Mouse (Mus musculus) adrenal gland (tissue): Measurements from ENCODE around the gene Wnt10a.
"Not testable (repeated sequence)": the region's sequence is repeated elsewhere in the genome, so short reads cannot be mapped to it uniquely, and the experiment has no call there.

ENCODE experiments used
- intact Hi-C: fragments of 180-260 bp; cut with DNase I; formaldehyde crosslinking; loops from one replicate; pipeline ENCODE4 v1.15.1; 2025

Gene Wnt10a

DNA sequence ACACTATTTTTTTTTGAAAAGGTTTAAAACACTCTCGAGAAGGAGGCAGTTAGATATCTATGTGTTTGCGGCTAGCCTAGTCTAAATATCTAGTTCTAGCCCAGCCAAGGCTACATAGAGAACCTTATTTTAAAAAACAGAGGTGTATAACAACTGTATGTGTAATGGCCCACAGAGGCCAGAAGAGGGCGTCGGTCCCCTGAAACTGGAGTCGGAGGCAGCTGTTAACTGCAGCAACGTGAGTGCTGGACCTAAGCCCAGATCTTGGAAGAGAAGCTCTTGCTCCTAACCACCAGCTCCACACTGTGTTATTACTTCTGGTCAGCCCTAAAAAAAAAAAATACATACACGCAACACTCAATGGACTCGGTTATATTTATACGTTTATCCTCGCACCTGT is 17.7 kb downstream of the Wnt10a start:
- intact Hi-C loops = loop anchor here (2.0 to 5.0 kb wide), 2 partner anchors 22 to 37 kb away; partner anchors contain the start of gene Wnt6

DNA sequence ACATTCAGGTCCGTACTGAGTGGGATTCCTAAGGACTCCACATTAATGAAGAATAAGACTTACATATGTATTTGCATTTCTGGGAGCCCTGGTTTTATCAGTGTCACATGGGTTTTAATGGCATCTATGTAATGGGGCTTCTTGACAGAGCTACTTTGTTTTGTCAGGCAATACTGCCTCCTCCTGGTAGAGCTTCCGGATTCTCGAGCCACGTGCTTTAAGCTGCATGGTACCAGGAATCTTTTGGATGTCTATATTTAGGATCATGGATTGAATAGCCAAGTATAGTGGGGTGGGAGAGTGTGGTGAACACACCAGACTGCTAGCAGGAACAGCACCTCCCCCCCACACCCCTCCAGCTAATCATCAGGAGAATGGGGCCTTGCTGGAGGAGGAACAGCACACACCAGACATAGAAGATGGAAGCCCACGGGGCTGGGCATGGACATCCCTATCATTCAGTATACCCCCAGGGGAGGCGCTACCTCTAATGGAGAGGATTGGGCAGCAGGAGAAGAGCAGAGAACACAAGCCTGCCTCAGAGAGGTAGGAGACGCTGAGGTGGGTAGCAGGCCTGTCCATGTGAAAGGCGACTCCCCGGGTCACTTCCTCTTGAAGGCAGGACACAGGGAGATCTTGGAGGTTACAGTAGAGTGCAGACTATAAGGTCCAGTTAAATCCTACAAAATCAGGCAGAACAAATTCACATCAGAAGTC is 23.8 kb downstream of the Wnt10a start:
- intact Hi-C loops = no loop called here

DNA sequence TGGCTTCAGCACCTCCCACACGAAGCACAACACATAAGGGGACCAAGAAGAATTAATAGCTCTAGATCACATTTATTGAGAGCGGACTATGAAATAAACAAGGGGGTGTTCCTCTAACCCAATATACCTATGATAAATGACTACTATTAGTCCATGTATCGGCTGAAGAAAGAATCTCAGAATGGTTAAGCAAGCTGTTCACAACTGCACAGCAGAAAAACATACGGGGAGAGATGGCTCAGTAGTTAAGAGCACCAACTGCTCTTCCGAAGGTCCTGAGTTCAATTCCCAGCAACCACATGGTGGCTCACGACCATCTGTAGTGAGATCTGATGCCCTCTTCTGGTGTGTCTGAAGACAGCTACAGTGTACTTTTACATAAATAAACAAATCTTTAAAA is 24.6 kb downstream of the Wnt10a start:
- intact Hi-C loops = not testable (repeated sequence)

DNA sequence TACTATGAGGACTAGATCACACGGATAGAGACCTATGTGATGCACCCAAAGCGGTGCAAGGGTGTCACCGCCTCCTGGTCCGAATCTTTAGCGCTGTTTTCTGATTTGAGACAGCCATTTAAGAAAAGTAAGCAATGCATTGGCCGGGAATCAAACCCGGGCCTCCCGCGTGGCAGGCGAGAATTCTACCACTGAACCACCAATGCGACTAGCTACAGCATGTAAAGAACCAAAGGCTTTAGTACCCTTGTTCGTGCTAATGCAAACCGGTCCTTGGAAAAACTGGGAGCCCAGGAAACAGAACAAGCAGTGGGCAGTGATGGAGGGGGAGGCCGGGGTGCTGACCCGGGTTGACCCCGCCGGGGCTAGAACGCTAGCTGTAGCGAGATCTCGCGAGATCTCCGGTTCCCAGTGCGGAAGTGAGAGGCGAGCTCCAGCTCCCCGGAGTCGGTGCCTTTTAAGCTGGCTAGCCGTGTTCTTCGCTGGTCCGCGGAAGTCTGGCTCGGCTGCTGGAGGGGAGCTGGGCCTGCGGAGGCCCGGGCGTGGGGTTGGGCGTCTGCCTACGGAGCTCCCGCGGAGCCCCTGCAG is 25.4 kb downstream of the Wnt10a start:
- intact Hi-C loops = no loop called here

DNA sequence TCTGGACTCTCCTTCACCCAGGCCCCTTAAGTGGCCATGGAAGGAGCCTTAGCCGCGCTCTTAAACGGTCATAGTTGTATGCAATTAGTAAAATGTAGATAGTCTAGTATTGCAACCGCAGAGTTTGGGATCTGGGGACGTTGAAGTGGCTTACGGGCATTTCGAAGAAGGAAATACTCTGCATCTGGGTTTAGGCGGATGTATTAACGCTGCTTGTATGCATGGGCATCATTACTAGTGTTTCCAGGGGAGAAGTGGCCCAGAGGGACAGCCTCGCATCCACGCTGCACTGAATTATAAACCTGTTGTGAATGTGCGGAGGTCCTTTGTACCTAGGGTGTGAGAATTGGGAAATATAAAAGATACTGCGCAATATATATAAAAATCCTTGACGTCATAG is 25.9 kb downstream of the Wnt10a start:
- intact Hi-C loops = no loop called here

DNA sequence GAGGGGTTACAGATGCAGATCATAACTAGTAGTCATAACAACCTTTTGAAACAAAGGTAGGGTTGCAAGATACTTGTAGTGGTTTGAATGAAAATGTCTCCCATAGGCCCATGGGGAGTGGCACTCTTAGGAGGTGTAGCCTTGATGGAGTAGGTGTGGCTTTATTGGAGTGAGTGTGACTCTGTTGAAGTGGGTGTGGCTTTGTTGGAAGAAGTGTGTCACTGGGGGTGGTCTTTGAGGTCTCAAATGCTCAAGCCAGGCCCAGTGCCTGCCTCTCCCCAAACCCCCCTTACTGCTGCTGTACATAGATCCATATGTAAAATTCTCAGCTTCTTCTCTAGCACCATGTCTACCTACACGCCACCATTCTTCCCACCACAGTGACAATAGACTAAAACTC is 27.2 kb downstream of the Wnt10a start:
- intact Hi-C loops = no loop called here

DNA sequence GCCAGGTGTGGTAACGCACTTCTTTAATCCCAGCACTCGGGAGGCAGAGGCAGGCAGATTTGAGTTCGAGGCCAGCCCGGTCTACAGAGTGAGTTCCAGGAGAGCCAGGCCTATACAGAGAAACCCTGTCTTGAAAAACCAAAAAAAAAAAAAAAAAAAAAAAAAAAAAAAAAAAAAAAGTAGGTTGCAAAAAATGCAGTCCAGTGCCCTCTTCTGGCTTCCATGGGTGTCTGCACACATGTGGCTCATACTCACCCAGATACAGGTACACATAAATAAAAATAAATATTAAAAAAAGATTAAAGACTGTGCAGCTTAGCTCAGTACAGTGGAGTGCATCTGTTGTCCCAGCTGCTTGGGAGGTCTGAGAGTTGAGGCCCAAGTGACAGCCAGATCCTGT is 32.3 kb downstream of the Wnt10a start:
- intact Hi-C loops = not testable (repeated sequence)

DNA sequence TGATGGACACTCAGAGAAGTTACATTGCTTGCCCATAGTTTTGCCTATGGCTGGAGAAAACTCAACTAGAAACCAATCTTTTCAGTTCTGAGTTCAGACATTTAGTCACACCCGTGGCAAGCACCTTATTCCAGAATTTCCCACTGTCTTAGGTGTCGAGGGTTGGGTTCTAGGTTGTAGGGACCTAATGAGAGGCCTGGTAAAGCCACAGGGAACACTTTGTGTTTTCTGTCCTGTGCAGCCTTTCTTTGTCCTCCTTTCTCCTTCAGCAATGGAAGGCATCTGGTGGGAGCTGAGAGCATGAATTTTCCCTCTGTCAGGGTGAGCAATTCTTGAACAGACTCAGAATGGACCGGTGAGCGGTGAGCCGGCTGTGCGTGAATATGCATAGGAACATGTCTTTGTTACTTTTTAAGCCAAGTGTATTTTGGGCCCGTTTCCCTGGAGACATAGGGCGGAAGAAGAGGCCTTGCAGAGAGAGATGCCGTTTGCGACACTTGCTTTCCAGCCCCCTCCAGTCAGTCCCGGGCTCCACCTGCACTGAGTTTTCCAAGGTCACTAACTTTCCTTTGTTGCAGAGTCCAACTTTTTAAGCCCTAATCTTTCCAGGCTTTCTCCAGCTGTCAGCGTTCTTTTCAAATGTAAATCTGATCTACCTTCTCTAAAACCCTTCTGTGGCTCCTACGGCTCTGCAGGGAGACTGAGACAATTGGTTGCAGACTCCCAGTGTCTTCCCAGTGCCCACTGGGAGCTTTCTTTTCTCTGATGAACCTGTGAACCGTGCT is 33.4 kb downstream of the Wnt10a start:
- intact Hi-C loops = no loop called here

DNA sequence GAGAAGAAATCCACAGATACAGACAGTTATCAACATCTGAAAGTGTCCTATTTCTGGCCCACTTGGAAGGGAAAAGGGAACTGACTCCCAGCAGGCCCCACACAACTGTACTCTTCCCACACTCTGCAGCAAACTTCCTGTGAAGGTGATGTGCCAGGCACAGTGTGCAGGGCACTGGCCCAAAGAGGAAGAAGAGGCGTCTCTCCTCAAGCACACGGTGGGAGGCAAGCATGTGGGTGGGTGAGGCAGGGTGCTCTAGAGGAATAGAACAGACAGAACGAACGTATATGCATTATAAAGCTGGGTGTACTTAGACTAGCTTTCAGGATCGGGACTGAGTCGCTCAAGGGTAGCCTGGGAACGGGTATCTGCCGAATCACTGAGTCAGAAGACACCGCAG is 38.7 kb downstream of the Wnt10a start:
- intact Hi-C loops = no loop called here

DNA sequence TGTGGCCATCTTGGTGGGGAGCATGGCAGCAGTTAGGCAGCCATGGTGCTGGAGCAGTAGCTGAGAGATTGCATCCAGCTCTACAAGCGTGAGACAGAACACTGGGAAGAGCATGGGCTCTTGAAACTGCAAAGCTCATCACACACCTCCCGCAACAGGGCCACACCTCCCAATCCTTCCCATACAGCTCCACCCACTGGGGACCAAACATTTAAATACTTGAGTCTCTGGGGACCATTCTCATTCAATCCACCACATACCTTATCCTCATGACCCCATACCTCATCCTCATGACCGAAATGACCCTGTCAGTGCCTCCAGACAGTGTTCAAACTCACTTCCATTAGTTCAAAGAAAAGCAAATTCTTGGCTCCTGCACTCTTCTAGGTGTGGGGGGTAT is 41.9 kb downstream of the Wnt10a start:
- intact Hi-C loops = no loop called here

DNA sequence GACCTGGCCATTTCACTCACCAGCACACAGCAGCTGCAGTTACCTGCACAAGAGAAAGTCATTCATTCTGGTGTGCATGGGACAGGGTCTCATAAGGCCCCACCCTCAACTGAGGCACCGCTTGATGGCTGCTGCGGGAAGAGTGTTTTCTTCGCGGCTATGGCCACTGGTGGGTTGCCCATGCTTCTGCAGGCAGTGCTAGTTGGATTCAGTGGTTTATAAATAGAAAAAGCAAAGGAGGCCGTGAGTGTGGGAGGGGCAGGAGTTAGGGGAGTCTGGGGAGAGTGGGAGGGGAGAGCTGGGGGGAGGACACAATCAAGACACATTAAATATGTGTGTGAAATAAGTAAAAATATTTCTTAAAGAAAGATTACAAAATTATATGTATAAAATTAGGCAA is 51.8 kb downstream of the Wnt10a start:
- intact Hi-C loops = no loop called here

DNA sequence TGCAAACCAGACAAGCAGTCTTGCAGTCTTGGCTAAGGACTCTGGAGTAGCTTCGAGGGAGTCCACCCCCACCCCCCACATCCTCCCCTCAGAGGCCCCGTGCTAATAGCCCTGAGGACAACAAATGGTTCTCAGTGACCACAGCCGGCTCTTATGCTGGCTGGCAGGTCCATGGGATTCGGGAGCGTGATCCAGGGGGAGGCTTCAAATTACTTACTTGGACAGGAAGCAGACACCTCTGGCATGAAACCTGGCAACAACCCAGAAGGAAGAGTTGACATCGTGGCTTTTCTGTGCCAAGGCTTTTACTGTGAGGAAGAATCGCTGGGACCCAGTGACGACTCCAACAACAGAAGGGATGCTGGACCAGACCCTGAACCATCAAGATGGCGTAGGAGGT is 55.0 kb downstream of the Wnt10a start:
- intact Hi-C loops = no loop called here

DNA sequence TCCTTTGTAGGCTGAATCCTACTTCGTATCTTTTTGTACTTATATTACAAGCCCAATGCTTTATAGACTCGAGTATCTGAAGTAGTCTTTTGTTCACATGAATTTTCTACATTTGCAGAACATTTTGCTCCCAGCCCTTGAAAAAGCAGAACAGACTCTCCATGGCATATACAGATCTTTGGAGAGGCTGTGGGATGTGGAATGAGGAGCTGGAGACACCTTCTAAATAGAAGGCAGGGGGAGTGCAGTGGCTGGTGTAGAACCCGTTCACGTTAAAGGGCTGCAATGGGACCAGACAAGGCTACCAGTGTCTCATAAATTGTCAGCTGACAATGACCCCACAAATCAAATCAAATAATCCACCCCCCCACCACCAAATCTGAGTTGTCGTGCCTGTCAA is 57.6 kb downstream of the Wnt10a start:
- intact Hi-C loops = no loop called here

DNA sequence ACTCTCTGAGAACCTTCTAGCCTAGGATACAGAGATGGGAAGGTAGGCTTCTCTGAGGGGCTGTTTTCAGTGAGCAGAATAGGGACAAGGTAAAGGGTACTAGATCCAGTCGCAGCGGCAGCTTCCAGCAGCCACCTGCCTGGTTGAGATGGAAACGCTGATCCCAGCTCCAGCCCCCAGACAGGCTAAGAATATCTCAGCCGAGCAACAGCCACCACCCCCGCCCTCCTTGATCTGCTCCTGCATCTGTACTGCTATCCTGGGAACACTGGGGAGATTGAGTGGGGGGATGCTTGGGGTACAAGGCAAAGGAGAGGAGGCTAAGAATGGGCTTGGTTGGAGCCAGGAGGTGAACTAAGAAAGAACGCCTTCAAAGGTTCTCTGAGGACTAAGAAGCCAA is 58.9 kb downstream of the Wnt10a start:
- intact Hi-C loops = no loop called here

DNA sequence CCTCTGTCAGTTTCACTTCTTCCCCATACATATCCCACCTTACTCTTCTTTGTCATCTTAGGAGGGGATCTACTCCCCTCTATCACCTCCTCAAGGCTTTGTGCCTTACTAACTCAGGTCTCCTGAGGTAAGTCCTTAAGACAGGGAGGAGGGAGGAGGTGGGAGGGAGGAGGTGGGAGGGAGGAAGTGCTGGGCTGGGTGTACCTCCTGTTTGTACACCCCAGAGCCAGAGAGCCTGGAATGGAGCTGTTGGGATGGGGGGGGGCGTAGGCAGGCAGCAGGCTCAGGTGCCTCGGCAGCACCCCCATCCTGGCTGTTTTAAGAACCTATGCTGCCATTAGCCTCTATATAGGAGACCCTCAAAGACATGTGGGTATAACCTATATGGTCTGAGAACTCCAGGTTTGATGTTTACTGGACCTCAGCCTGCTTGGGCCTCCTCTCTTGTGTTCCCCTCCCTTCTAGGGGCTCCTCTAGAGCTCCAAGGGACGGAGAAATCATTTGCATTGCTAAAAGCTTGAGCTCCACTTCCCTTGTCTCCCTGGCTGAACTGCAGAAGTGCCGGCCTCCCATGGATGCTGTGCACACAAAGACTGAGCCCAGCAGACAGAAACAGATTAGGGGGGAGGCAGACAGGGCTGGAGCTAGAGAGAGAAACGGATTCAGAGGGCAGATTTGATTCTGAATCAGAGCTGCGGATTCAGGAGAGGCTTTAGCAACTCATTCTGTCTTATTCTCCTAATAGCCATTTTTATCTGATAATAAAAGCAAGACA is 59.9 kb downstream of the Wnt10a start:
- intact Hi-C loops = no loop called here
